Mouse (Mus musculus): ENCODE measurements at regions not wholly inside any gene's neighbourhood (a gene's known extent, or its start where the extent isn't known, plus 50 kb on each side); places are given as distances from the start of the nearest gene placed in this dataset.

DNA sequence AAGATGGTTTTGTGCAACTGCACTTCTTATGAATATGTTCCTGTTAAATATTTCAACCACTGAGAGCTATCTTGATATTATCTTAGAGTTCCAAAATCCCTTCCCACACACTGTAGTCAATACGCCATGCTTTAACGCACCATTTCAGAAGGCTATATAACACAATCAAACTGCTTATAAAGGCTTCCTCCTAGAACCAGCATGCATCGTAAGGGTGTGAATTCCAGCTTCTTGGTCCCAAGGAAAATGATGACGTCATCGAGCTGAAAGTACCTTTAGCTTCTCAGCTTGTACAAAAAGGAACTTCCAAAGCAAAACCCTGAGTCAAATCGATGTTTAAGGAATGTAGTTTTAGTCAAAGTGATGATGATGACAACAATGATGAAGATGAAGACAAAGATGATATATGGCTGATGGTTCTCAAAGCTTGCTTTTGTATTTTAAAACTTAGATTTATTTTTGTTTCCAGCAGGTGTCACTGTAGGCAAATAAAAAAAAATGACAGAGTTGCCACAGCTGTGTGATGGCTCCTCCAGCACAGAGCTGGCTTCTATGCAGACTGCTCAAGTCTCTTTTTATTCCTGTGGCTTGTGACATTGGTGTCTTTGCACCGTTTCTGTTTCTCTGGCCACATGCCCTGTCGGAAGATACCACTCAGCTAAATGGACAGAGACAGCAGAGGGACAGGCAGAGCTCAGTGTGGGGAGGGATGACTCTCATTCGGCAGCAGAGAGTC is 150.6 kb upstream of the Dnajc19 start:
- no peak for DNase-seq

DNA sequence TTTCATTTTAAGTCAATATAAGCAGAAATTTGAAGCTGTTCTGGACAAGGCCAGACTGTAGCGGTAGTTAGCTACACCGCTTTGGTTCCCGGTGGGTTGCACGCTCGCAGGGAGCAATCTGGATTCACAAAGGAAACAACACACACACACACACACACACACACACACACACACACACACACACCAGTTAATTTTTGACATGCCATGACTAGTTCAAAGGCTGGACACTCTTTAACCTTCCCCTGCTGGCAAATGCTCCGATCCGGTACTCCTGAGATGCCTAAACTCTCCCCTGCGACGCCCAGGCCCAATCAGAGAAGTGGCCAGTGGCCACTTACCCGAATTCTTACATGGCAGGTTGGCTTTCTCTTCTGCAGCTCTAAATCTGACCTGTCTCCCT is 141.2 kb upstream of the Dnajc19 start:
- peak; percentile 12 to 60 for DNase-seq

DNA sequence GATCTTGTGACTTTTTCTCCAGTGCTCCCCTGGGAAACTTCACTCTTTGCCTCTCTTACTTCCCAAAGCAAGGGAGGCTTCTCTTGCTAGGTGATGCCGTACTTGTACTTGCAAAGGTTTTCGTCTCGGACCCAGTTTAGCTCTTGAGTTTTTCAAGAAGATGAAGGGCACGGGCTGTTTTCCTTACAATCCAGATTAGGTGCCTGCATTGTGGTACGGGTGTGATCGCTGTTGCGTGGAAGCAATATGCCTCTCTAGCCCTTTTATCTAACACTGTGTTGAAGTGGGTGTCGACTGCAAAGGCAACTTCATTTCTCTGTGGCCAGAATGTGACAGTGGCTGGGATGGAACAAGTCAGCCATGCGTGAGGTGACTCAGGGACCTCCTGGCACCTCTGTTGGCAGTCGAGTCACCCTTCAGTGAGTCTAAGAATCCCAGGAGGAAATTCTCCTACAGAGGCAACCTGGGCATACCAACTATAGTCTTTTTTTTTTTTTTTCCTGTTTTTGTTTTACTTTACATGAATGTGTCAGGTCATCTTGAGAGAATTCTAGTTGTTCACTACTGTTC is 138.7 kb upstream of the Dnajc19 start:
- peak; percentile 3 to 33 for DNase-seq

DNA sequence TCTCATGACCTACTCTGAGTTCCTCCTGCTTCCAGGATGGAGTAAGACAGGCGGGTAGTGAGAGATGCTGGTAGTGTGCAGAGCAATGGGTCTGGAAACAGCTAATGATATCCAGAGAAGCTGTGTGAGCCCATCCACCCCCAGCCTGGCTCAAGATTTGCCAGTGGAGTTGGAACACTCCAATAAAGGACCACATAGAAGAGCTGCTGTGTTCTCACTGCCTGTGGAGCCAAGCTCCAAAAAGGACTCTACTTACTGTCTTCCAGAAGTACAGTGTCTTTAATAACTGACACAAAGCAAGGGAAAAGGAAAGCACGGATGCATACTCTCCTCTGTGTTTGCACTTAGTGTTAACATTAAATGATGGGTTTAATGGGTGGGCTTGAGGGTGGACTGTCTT is 138.0 kb upstream of the Dnajc19 start:
- DNase-seq: no peak

DNA sequence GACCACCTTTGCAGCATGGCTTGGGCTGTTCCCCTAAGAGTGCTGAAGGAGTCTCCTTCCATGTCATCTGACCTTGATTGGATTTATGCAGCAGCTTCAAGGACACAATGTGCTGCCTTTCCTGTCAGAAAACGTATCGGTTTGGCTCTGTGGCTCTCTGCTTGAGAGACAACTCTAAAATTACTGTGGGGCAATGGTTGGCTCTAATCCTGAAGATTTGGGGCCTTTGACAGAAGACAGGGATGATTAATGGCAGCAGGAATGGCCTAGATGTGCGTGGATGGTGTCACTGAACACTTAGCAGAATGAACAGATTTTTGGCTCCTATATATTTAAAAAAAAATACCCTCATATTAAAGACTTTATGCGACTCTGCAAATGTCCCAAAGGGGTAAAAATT is 136.8 kb upstream of the Dnajc19 start:
- no peak for DNase-seq

DNA sequence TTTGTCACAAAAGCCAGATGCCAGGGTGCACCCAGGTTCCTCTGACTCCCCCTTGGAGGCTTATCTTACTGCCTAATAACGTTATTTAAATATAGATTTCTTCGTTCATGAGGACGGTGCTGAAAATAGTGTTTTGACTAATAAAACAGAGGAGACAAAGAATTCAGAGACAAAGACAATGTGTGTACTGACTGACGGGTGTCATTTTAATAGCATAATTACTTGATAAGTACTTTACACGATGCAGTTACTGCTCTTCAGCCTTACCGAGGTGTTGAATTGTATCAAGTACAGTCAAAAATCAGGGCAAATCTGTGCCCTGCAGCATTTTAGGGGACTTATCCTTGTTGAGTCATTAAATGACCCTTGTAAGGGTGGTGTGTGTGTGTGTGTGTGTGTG is 133.1 kb upstream of the Dnajc19 start:
- DNase-seq: no peak

DNA sequence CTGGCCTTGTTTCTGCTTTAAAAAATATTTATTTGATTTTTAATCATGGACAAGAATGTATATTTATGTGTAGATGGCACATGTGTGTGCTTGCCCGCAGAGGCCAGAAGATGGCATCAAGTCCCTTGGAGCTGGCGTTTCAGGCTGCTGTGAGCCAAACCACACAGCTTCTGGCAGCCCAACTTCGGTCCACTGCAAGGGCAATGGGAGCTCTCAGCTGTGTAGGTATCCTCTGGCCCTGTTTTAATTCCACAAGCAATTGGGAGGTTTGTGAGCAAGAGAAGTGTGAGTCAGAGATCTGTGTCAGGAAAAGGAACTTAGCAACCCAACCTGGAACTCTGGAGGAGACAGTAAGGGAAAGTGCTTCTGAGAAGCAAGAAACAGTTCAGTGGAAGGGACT is 125.3 kb upstream of the Dnajc19 start:
- DNase-seq: no peak

DNA sequence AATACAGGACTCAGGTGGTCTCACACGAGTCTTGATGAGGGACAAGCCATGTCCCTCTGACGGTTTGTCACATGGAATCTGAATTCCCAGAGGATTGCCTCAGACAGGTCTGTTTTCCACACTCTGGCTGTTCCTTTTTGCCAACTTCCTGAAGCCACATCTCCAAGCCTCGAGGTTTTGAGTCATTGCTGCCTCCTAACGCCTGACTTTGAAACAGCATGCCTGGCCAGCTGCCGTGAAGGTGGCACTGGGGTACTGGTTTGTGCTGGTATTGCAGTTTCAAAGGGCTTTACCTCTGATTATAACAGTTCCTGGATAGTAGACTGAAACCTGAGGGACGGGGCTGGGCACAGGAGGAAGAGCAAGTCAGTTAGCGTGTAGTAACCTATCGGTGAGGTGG is 117.1 kb upstream of the Dnajc19 start:
- DNase-seq: peak; percentile 59 to 71

DNA sequence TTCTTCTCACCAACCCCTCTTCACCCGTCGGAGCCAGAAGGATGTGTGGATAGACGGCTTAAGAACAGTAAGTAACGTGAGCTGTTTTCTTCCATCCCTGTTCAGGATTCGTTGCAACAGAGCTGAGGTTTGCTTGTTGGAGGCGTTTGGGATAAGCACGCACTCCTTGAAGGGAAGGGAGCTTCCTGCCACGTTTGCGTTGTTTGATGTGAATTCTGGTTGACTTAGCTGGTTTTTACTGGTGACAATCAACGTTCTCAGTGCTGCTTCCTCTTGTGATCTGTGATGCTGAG is 116.0 kb upstream of the Dnajc19 start:
- DNase-seq: no peak

DNA sequence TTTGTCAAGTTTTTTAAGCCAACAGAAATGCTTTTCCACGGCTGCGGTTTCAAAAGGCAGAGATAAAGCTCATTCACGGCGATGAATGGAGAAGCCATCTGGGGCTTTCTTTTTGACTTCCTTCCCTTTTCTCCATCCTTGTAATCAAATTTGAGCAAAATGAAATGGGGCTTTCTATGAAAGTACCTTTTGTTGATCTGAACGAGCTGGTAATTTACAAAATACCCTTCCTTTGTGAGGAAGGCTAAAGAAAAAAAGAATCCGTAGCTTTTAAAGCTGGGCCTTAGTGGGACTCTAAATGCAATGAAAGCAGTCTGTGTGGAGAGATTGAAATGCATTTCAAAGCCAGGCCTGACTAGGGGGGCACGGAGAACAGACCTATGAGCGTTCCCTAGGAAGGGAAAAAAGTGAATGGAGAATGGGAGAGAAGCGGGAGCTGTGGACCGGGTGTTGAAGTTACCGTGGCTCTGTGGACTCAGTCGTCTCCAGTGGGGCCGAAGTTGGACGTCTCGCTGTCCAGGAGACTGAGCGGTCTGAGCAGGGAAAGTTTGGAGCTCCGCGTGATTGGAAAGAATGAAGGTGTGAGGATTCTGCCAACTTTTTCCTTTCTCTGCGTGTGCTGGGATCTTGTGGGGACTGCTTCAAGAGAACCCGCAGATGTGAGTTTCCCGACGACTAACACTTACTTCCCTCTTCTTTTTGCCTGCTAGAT is 115.5 kb upstream of the Dnajc19 start:
- DNase-seq: peak in 1 of 2 experiments; percentile 3

DNA sequence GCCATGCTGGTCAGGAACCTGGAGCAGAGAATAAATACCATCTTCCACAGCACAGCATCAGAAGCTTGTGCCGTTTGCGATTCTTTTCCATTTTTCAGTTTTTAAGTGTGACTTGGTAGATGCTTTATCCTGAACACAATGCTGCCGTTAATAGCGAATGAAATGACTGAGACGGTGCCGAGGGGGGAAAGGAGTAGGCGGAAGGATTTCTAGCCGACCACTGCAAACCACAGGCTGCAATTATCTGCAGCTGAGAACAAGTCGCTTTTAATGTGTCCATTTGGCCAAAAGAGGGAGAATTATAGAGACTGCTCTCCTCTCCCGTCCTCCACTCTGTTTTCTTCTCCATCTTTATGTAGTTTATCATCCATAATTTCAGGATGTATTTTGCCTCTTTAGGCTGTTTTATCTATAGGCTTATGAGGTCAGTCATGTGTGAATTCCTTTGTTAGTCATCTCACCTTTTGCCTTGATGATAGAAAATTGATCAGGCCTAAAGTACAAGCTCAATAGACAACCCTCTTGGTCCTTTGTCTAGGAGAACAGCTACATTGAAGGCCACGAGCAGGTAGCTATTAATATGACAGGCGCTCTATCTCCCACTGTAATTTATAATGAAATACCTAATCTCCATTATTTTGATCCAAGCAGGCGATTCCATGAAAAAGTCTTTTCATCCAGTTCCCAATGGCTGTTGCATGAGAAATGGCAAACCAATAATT is 114.8 kb upstream of the Dnajc19 start:
- no peak for DNase-seq

DNA sequence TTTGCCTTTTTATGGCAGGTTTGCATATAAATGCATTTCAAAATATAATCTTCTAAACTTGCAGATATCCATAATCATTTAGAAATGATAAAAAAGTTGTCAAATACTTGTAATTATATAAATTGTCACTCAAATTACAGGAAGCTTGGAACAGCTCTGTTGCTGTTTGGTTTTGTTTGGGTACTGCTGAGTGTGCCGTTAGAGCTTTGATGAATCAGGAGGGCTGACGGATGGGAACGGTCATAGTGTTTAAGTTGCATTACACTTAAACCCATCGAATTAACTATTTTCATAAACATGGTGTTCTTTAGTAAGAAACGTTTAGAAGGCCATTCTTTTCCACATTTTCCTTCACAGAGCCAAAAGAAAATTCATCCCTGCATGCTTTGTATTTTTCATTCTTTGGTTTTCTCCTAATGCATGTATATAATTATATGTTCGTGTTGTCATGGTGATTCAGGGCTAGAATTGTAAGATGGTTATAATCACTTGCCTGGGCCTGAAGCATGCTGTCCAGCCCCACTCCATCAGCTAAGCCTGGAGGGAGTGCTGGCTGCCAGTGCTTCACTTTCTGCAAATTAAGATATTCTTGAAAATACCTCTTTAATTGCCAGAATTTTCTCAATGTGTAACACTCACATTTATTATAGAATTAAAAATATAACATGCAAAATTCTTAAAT is 92.4 kb upstream of the Dnajc19 start:
- DNase-seq: no peak

DNA sequence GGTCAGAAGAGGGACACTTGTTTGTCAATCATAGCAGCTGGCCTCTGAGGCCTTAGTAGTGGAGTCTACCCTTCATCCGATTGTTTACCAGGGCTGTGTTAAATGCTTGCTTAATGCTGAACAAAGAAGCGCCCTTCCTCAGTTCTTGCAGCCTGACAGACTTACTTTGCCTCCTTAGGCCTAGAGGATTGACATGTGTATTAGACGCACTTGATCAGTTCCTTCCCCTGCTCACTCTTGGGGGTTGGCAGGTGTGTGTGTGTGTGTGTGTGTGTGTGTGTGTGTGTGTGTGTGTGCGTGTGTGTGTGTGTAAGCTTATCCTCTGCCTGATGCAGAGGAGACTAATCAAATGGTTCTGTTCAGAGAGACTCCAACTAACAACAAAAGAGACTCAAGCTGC is 91.8 kb upstream of the Dnajc19 start:
- no peak for DNase-seq

DNA sequence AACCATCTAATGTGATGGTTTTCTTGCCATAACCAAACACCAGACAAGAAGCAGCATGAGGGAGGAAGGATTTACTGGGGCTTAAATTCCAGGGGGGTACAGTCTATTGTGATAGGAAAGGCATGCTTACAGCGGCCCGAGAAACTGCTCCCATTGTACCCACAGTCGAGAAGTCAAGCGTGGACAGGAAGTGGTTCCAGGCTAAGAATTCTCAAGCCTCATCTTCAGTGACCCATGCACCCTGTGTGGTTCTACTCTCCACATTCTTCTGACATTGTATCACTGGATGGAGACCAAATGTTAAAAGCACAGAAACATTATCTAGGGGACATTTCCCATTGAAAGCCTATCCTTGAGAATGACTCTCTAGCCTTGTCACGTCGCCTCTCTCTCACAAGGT is 90.8 kb upstream of the Dnajc19 start:
- DNase-seq: no peak

DNA sequence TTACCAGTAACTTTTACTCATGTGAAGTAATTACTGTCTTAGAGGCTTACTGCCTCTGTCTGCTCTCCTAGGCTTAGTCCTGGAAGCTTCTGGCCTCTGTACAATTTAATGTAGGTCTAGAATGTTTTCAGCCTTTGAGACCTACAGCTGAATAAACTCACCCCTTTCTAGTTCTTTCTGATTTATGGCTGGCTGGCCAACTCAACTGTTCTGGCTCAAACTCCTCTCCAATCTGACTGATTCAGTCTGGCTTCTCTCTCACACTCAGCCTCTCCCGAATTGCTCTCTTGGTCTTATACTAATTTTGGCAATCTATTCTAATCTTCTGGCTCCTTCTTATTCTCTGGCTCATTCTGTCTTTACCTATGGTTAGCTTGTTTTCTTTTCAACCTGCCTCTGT is 87.0 kb upstream of the Dnajc19 start:
- no peak for DNase-seq

DNA sequence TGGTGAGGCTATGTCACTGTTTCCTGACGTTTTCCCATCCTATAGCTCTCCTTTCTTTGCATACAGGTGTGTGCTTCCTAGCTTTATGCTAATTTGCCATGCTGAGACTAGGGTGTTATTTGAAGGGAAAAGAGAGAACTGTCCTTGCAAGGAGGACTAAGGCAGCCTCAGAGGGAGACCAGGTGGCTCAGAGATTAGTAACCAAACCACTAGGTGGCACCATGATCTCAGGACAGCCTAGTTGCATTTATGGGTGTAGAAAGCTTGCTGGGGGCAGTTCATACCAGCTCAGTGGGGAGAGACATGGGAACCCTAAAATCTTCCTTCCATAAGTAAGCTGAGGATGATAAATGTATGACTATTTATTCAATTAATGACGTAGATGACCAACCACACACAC is 68.9 kb upstream of the Dnajc19 start:
- peak; percentile 9 to 29 for DNase-seq

DNA sequence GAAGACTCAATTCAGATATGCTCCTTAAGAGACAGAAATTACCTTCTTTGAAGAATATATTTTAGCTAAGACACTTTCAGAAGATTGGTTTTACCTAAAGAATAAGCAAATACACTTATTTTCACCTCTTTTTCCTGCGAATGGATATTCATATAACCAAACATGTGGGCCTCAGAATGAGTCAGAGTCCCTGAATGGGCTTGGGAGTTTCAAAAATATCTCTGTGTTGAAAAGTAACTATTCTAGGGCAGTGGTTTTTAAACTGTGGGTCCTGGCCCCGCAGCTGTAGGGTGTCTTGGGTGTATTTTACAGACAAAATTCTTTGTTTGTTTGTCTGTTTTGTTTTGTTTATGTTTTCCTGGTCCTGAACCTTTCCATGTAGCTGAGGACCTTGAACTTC is 62.5 kb upstream of the Dnajc19 start:
- no peak for DNase-seq

DNA sequence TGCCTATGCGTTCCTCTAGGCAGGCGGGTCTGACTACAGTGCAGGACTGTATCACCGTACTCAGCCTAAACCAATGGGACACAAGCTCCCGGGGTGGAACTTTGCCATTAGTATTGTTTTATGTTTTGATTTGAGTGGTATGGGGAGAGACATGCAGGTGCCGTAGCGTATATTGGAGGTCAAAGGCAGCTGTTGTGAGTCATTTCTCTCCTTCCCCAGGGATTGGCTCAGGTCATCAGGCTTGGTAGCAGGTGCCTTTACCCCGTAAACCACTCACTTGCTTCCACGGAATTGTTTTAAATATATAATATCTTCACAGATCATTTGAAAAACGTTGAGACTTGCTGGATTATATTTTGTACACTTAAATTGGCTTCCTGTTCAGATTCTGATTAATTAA is 58.1 kb upstream of the Dnajc19 start:
- DNase-seq: no peak

DNA sequence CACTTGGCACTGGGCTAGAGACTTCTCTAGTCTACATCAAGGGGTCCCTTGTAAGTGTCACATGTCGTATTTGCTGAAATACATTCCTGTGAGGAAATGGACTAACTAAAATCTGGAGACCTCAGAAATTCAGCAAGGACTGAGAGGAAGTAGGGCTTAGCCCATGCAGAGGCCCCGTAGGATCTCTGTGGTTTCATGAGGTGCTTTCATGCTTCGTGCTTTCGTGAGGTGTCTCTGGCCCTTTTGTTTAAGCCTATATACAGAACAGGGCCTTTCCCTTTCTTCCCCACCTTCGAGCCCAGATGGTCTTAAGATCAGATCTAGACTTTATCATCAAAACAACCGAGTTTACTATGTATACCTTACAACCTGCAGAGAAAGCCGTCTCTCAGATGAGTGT is 56.9 kb upstream of the Dnajc19 start:
- no peak for DNase-seq

DNA sequence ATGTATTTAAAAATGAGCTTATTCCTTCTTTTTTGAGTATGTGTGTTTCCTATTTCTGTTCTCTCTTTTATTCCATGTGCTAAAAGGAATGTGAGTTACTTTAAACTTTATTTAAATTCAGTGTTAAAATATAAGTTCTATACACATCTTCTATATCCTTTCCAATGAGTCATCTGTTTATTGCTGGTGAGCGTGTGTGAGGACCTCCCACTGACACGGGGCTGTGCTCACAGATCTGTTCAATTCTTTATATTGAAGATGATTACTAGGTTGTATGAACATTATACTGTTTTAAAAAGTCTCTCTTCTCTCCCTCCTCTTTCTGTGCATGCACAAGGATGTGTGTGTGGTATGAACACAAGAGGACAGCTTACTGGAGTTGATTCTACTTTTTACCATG is 55.3 kb upstream of the Dnajc19 start:
- DNase-seq: no peak
